Mouse (Mus musculus) right cerebral cortex, postnatal 36 days (tissue): ENCODE measurements around the gene Depdc7.

Experiments used
- DNase-seq, 2 experiments: peaks; one replicate each; pipeline ENCODE4 v3.0.0; 2022; ENCODE audit warnings: low spot score in 2 of 2, mixed read lengths in 1 of 2

Depdc7 gene

GRCm38 (mm10) chr2:104742741-104743064 lies at the start of gene Depdc7:
TSS of gene Depdc7 (minus strand) at chr2:104742878.
- peak; percentile 68 to 73 for DNase-seq

- no peak for DNase-seq
Observed at GRCm38 (mm10) chr2:104774763-104775162, 32.1 kb upstream of the Depdc7 start.

GRCm38 (mm10) chr2:104768697-104769096 lies 26.0 kb upstream of the Depdc7 start:
- DNase-seq: no peak

GRCm38 (mm10) chr2:104764018-104764417 lies 21.3 kb upstream of the Depdc7 start:
- no peak for DNase-seq

GRCm38 (mm10) chr2:104763134-104763703 lies 20.5 kb upstream of the Depdc7 start:
- no peak for DNase-seq

GRCm38 (mm10) chr2:104750611-104751010 lies 7.9 kb upstream of the Depdc7 start:
- DNase-seq: no peak

GRCm38 (mm10) chr2:104748652-104749183 lies 6.0 kb upstream of the Depdc7 start:
- no peak for DNase-seq

GRCm38 (mm10) chr2:104746251-104746650 lies 3.6 kb upstream of the Depdc7 start:
- no peak for DNase-seq

- no peak for DNase-seq
Observed at GRCm38 (mm10) chr2:104743971-104744370, 1.3 kb upstream of the Depdc7 start.

- no peak for DNase-seq
Observed at GRCm38 (mm10) chr2:104743160-104743559, 482 bp upstream of the Depdc7 start.

- DNase-seq: no peak
Observed at GRCm38 (mm10) chr2:104741896-104742740, 560 bp downstream of the Depdc7 start.

- no peak for DNase-seq
Observed at GRCm38 (mm10) chr2:104741015-104741758, 1.5 kb downstream of the Depdc7 start.

GRCm38 (mm10) chr2:104740248-104740949 lies 2.3 kb downstream of the Depdc7 start:
- no peak for DNase-seq

GRCm38 (mm10) chr2:104739691-104740090 lies 3.0 kb downstream of the Depdc7 start:
- DNase-seq: no peak

- DNase-seq: no peak
Observed at GRCm38 (mm10) chr2:104736241-104736640, 6.4 kb downstream of the Depdc7 start.

GRCm38 (mm10) chr2:104732562-104733256 lies 10.0 kb downstream of the Depdc7 start:
- DNase-seq: no peak

GRCm38 (mm10) chr2:104732033-104732444 lies 10.6 kb downstream of the Depdc7 start:
- no peak for DNase-seq

GRCm38 (mm10) chr2:104727369-104727768 lies 15.3 kb downstream of the Depdc7 start:
- DNase-seq: no peak

GRCm38 (mm10) chr2:104722021-104722420 lies 20.7 kb downstream of the Depdc7 start:
- no peak for DNase-seq

- no peak for DNase-seq
Observed at GRCm38 (mm10) chr2:104717827-104718226, 24.9 kb downstream of the Depdc7 start.

- DNase-seq: no peak
Observed at GRCm38 (mm10) chr2:104717231-104717735, 25.4 kb downstream of the Depdc7 start.
